Mouse (Mus musculus) midbrain, embryonic 14.5 days (tissue): ENCODE data around the gene Mrvi1. TPM values are rescaled to one million over a fixed set of nuclear protein-coding genes. Genes with fewer than 3 reads are reported as not detected.

Experiments
- ATAC-seq: fragments of 200-750 bp; cut with Nextera tagmentation; 2 replicates; pipeline ENCODE4 v1.8.0; 2017; ENCODE audit warnings: moderate number of reproducible peaks, moderate library complexity; ENCODE audit not compliant: low FRiP score, low TSS enrichment
- DNase-seq: peaks from one replicate; pipeline ENCODE4 v3.0.0-alpha.2; 2015
- H3K27ac ChIP-seq: fragments of 300-500 bp; sonication (generic); replicated peaks from 2 replicates; pipeline ENCODE4 v1.5.1; 2014; ENCODE audit warnings: mild to moderate bottlenecking, low read depth, low read length, moderate library complexity
- H3K27me3 ChIP-seq: fragments of 300-500 bp; sonication (generic); 2 replicates; pipeline ENCODE4 v1.6.1; 2014; ENCODE audit warnings: low read length, control low read depth, mixed read lengths; ENCODE audit not compliant: control insufficient read depth, insufficient read depth
- H3K36me3 ChIP-seq: fragments of 300-500 bp; sonication (generic); 2 replicates; pipeline ENCODE4 v1.6.1; 2014; ENCODE audit warnings: low read length, control low read depth; ENCODE audit not compliant: control insufficient read depth, insufficient read depth
- H3K4me1 ChIP-seq: fragments of 300-500 bp; sonication (generic); 2 replicates; pipeline ENCODE4 v1.6.1; 2014; ENCODE audit warnings: mild to moderate bottlenecking, antibody characterized with exemption, low read length, control low read depth; ENCODE audit not compliant: control insufficient read depth, insufficient read depth
- H3K4me2 ChIP-seq: fragments of 300-500 bp; sonication (generic); 2 replicates; pipeline ENCODE4 v1.6.1; 2014; ENCODE audit warnings: mild to moderate bottlenecking, low read length, moderate library complexity
- H3K4me3 ChIP-seq: fragments of 300-500 bp; sonication (generic); replicated peaks from 2 replicates; pipeline ENCODE4 v1.5.1; 2014; ENCODE audit warnings: low read depth, low read length
- H3K9ac ChIP-seq: fragments of 300-500 bp; sonication (generic); replicated peaks from 2 replicates; pipeline ENCODE4 v1.6.1; 2014; ENCODE audit warnings: mild to moderate bottlenecking, low read length, moderate library complexity
- H3K9me3 ChIP-seq: fragments of 300-500 bp; sonication (generic); 2 replicates; pipeline ENCODE4 v1.6.1; 2016; ENCODE audit warnings: low read length, control low read depth, mixed read lengths; ENCODE audit not compliant: control insufficient read depth
- WGBS: fragments of 180-500 bp; shearing (Covaris S2); extraction: QIAGEN DNeasy Blood & Tissue Kit; methylation state at CpG from one replicate; pipeline ENCODE4 v1.1.7; 2014; 5-methylcytosine and 5-hydroxymethylcytosine counted together
- polyA plus RNA-seq: library from polyadenylated mRNA; unstranded; fragments of >200 nt; fragmentation: Nextera tagmentation; extraction: Ambion mirVana; gene quantifications from 2 replicates; pipeline ENCODE4 v1.2.1, GENCODE M21; 2014

Gene Mrvi1
- polyA plus RNA-seq, 1 experiment from 2014 or later: 0.99 TPM

- Histone ChIP-seq H3K36me3 (no peaks in the 10 kb centered on the region), H3K4me3 (no peak within 1 kb of the TSS), H3K4me2 (no peak within 1 kb of the TSS), H3K9ac (no peak within 1 kb of the TSS), H3K4me1 (no peaks in the 10 kb centered on the region), H3K27ac (no peak within 1 kb of the TSS), H3K9me3 (no peaks in the 10 kb centered on the region), H3K27me3 (no peaks in the 10 kb centered on the region)
- DNase-seq (no peak), ATAC-seq (no peak)
- WGBS: 76% methylated on average over 12 of the region's 12 CpGs
Observed at GRCm38 (mm10) chr7:110862751-110863289, 119.4 kb downstream of the Mrvi1 start, which contains the start of gene Lyve1. Gene Lyve1, minus strand, starts transcription at chr7:110863239.

DNA sequence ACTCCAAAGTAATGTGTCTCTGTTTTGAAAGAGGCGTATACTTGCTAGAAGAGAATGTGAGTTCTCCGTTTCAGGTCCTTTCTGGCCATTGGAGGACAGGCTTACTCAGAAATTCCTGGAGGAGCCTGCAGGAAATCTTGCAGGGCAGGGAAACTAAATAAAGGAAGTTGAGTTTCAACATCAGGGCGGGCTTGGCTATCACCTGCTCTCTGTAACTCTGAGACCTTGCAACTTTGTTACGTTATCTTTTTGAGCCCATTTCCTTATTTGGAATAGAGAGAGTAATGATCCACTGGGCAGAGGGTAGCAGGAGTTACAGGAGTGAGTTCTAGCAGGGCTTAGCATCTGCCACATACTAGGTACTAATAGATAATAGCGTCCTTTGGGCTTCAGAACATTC lies 122.1 kb downstream of the Mrvi1 start:
- no peak overlapping the region for H3K27ac ChIP-seq
- no peak overlapping the region for H3K4me3 ChIP-seq
- no peak overlapping the region for H3K9ac ChIP-seq
- no peak overlapping the region for H3K4me2 ChIP-seq
- WGBS: 89% methylated on average over 5 of the region's 5 CpGs
- no peaks in the 10 kb centered on the region for H3K27me3 ChIP-seq
- H3K4me1 ChIP-seq: no peaks in the 10 kb centered on the region
- H3K36me3 ChIP-seq: no peaks in the 10 kb centered on the region
- ATAC-seq (no peak), DNase-seq (no peak)
- no peaks in the 10 kb centered on the region for H3K9me3 ChIP-seq

GRCm38 (mm10) chr7:110855604-110856003 lies 126.7 kb downstream of the Mrvi1 start:
- no peak for ATAC-seq
- Histone ChIP-seq H3K4me3 (no peak overlapping the region), H3K4me1 (no peaks in the 10 kb centered on the region), H3K27me3 (no peaks in the 10 kb centered on the region), H3K9me3 (no peaks in the 10 kb centered on the region), H3K9ac (no peak overlapping the region), H3K36me3 (no peaks in the 10 kb centered on the region), H3K27ac (no peak overlapping the region), H3K4me2 (no peak overlapping the region)
- no peak for DNase-seq
- WGBS: 82% methylated on average over 1 of the region's 1 CpGs

- Histone ChIP-seq H3K9ac (no peak overlapping the region), H3K4me2 (no peak overlapping the region), H3K9me3 (no peaks in the 10 kb centered on the region), H3K4me3 (no peak overlapping the region), H3K27ac (no peak overlapping the region), H3K4me1 (no peaks in the 10 kb centered on the region), H3K36me3 (no peaks in the 10 kb centered on the region), H3K27me3 (no peaks in the 10 kb centered on the region)
- peak; percentile 19 for DNase-seq
- ATAC-seq: no peak
- 84% methylated on average over 8 of the region's 8 CpGs for WGBS
Observed at GRCm38 (mm10) chr7:110854927-110855546, 127.2 kb downstream of the Mrvi1 start.

- WGBS: 62% methylated on average over 3 of the region's 3 CpGs
- H3K4me2 ChIP-seq: no peak overlapping the region
- no peak overlapping the region for H3K9ac ChIP-seq
- no peak for ATAC-seq
- DNase-seq: no peak
- H3K4me3 ChIP-seq: no peak overlapping the region
- no peaks in the 10 kb centered on the region for H3K36me3 ChIP-seq
- no peak overlapping the region for H3K27ac ChIP-seq
- no peaks in the 10 kb centered on the region for H3K27me3 ChIP-seq
- H3K4me1 ChIP-seq: no peaks in the 10 kb centered on the region
- H3K9me3 ChIP-seq: no peaks in the 10 kb centered on the region
Observed at GRCm38 (mm10) chr7:110854519-110854918, 127.7 kb downstream of the Mrvi1 start.

- Histone ChIP-seq H3K36me3 (no peaks in the 10 kb centered on the region), H3K9me3 (no peaks in the 10 kb centered on the region), H3K4me1 (no peaks in the 10 kb centered on the region), H3K4me2 (no peak overlapping the region), H3K9ac (no peak overlapping the region), H3K27ac (no peak overlapping the region), H3K27me3 (no peaks in the 10 kb centered on the region), H3K4me3 (no peak overlapping the region)
- ATAC-seq: no peak
- DNase-seq: no peak
- 61% methylated on average over 10 of the region's 10 CpGs for WGBS
Observed at GRCm38 (mm10) chr7:110853611-110854010, 128.7 kb downstream of the Mrvi1 start.

DNA sequence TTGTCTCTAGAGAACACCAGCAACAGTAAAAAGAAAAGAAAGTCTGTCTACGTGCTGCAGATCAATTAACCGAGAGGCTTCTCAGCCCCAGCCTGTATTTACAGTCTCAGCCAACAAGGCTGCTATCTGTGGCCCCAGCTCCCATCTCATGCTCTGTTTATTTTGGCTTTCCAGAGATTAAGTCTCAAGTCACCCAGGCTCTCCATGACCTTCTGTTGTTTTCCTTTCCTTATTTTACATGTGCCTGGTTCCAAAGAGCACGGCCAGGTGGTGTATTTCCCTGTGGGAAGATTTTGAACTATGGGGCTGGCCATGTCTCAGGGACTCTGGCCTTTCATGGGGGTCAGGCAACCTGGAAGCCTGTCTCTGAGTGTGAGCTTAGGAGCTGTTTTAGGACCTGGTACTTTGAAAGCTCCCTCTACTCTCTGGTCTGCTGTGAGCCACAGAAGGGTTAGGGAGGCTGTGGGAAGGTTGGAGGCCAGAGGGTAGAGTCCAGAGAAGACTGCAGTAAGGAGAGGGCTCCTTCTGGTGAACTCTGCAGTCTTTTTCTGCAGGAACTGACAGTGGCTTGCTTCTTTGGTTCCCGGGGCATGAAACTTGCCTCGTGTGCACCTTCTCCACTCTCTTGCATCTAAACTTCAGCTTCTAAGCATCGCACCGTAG lies 130.6 kb downstream of the Mrvi1 start:
- no peak for ATAC-seq
- Histone ChIP-seq H3K4me1 (no peaks in the 10 kb centered on the region), H3K9me3 (no peaks in the 10 kb centered on the region), H3K4me2 (no peak overlapping the region), H3K4me3 (no peak overlapping the region), H3K36me3 (no peaks in the 10 kb centered on the region), H3K9ac (no peak overlapping the region), H3K27ac (no peak overlapping the region), H3K27me3 (no peaks in the 10 kb centered on the region)
- WGBS: 89% methylated on average over 7 of the region's 7 CpGs
- no peak for DNase-seq

DNA sequence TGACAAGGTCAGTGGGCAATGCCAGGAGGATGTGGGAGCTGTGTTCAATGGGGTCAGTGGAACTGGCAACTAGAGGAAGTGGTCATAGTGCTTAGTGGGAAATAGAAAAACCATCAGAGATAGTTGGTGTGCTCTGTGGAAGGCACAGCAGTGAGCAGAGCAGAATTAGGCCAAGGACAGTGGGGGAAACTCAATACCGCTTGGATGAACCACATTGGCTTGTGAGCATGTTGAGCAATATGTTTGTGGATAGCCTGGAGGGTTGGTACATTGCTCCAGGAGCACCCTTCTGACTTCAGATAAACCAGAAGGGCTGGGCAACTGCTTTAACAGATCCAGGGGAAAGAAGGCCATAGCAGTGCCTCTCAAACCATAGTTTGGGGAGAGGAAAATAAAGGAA lies 133.9 kb downstream of the Mrvi1 start:
- WGBS: 97% methylated on average over 1 of the region's 1 CpGs

GRCm38 (mm10) chr7:110847321-110847720 lies 134.9 kb downstream of the Mrvi1 start:
- 90% methylated on average over 2 of the region's 2 CpGs for whole genome bisulfite sequencing
- H3K9me3 ChIP-seq: no peaks in the 10 kb centered on the region; the same call in 1 of the 2 replicates
- H3K27me3 ChIP-seq: no peaks in the 10 kb centered on the region
- no peak overlapping the region for H3K4me2 ChIP-seq
- no peak for DNase-seq
- ATAC-seq: no peak
- H3K36me3 ChIP-seq: no peaks in the 10 kb centered on the region
- no peak overlapping the region for H3K9ac ChIP-seq
- H3K4me1 ChIP-seq: peaks cover 5% of the 10 kb centered on the region; the same call in 1 of the 2 replicates
- H3K4me3 ChIP-seq: no peak overlapping the region
- no peak overlapping the region for H3K27ac ChIP-seq

More for the DNA sequence above, 133.9 kb downstream of the Mrvi1 start:
- DNase-seq (no peak), ATAC-seq (no peak)
- no peak overlapping the region for H3K9ac ChIP-seq
- no peak overlapping the region for H3K4me3 ChIP-seq
- H3K4me2 ChIP-seq: no peak overlapping the region
- no peak overlapping the region for H3K27ac ChIP-seq
- no peaks in the 10 kb centered on the region for H3K36me3 ChIP-seq
- H3K27me3 ChIP-seq: no peaks in the 10 kb centered on the region
- peaks cover 3% of the 10 kb centered on the region; the same call in 1 of the 2 replicates for H3K4me1 ChIP-seq
- no peaks in the 10 kb centered on the region; the same call in 1 of the 2 replicates for H3K9me3 ChIP-seq
